Mouse (Mus musculus): ENCODE data around the gene Rnase12. TPM values are rescaled to one million over a fixed set of nuclear protein-coding genes. Genes with fewer than 3 reads are reported as not detected.
"Not testable (repeated sequence)": the region's sequence is repeated elsewhere in the genome, so short reads cannot be mapped to it uniquely, and the experiment has no call there.

Gene Rnase12
- polyA plus RNA-seq, 1 experiment from 2014 or later: not detected

DNA sequence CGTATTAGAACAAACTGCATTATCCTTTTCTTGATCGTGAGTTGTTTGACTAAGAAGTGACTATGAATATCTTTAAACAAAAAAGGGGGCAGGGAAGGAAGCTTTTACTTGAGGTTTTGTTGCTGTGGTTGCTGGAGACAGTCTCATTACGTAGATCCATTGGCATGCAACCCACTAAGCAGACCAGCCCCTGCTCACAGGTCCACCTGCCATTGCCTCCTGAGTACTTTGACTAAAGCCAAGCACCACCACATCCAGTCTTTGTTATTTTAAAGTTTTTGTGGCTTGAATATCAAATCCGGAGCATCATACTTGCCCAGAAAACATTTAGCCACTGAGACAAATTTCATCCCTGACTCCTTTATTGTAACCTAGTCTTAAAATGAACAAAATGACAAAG lies 21.2 kb downstream of the Rnase12 start:
- Histone ChIP-seq H3K27me3 (no peaks in the 10 kb centered on the region), H3K4me3 (no peak overlapping the region), H3K36me3 (no peaks in the 10 kb centered on the region), H3K4me1 (no peaks in the 10 kb centered on the region), H3K9me3 (no peaks in the 10 kb centered on the region), H3K27ac (replicated peaks) (no peak overlapping the region), H3K9ac (replicated peaks) (no peak overlapping the region), H3K4me2 (replicated peaks) (no peak overlapping the region)
- ATAC-seq (replicated peaks): no peak
- 85% methylated on average over 4 of the region's 4 CpGs for WGBS

DNA sequence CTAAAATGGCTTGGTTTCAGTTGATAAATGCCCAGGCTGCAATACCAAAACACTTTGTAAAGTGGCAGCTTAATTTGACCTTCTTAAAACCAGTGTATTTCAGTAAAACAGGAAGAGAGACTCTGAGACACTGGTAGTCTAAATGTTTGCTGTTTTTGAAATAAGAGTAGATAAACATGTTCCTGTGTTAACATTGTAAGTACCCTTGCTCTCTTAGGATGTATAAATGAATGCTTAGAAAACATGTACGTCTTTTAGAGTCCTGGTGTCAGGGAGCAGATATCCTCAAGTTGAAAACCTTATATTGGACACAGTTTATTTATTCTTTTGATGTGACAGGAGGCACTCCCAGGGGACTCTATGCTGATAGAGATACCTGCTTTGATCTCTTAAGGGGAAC lies 22.3 kb downstream of the Rnase12 start:
- no peaks in the 10 kb centered on the region for H3K4me1 ChIP-seq
- H3K27ac ChIP-seq (replicated peaks): no peak overlapping the region
- WGBS: 70% methylated on average over 1 of the region's 1 CpGs
- no peaks in the 10 kb centered on the region for H3K27me3 ChIP-seq
- no peaks in the 10 kb centered on the region for H3K9me3 ChIP-seq
- no peaks in the 10 kb centered on the region for H3K36me3 ChIP-seq
- H3K4me2 ChIP-seq (replicated peaks): no peak overlapping the region
- H3K9ac ChIP-seq (replicated peaks): no peak overlapping the region
- H3K4me3 ChIP-seq: no peak overlapping the region
- no peak for ATAC-seq (replicated peaks)

DNA sequence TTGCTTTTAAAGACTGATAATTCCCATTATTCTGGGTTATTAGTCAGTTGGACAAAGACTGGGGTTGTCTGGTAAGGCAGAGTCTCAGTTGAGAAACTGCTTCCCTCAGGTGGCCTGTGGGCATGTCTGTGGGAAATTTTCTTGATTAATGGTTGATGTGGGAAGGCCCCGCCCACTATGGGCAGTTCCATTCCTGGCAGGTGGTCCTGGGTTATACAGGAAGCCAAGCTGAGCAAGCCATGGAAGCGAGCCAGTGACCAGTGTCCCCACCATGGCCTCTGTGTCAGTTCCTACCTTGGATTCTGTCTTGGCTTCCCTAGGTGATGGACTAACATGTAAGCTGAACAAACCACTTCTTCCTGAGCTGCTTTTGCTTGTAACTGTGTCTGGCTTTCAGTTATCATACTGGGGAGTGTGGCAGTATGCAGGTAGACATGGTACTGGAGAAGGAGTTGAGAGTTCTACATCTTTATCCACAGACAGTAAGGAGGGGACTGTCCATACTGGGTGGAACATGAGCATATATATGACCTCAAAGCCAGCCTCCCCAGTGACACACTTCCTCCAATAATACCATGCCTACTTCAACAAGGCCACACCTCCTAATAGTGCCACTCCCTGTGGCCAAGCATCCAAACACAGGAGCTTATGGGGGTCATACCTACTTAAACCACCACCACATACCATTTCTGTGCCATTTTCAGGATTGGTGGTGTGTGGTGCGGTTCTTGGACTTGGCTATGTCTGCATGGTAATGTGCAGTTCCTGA lies 29.9 kb downstream of the Rnase12 start:
- ATAC-seq (replicated peaks): no peak
- 59% methylated on average over 3 of the region's 3 CpGs for WGBS
- Histone ChIP-seq H3K36me3 (no peaks in the 10 kb centered on the region), H3K9ac (replicated peaks) (no peak overlapping the region), H3K27me3 (no peaks in the 10 kb centered on the region), H3K4me3 (no peak overlapping the region), H3K4me2 (replicated peaks) (no peak overlapping the region), H3K4me1 (no peaks in the 10 kb centered on the region), H3K9me3 (no peaks in the 10 kb centered on the region), H3K27ac (replicated peaks) (no peak overlapping the region)

DNA sequence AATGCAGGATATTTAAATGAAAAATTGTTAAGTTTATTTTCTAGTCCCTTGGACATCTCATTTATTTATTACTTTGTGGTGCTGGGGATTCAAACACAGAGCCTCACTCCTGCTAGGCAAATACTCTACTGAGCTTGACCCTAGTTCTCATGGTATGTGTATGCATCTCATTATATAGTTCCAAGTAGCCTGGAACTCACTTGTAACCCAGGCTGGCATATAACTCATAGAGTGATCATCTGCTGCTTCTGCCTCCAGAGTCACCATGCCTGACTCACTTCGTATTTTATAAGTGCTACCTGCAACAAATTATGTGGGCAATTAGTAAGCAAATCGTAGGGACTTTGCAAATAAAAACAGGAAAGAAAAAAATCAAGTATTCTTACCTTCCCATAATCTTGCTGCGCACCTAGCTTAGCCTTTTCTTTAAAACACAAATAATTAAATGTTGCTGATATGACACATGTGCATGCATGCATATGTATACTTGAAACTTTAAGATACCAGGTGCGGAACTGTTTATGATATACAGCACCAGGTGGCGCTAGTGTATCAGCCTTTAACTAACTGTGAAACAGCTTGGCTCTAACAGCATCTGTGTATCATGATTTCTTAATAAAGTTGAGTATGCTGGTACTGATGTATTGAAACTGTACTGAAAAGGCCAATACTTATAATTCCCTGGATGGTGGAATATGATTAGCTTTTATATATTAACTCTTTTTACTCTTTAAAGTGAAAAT lies 30.9 kb downstream of the Rnase12 start:
- no peaks in the 10 kb centered on the region for H3K4me1 ChIP-seq
- no peak overlapping the region for H3K4me2 ChIP-seq (replicated peaks)
- 35% methylated on average over 5 of the region's 5 CpGs for WGBS
- no peak overlapping the region for H3K9ac ChIP-seq (replicated peaks)
- H3K36me3 ChIP-seq: no peaks in the 10 kb centered on the region
- H3K4me3 ChIP-seq: no peak overlapping the region
- H3K9me3 ChIP-seq: no peaks in the 10 kb centered on the region
- peak; percentile 69; the same call in 1 of the 2 replicates for ATAC-seq (replicated peaks)
- no peak overlapping the region for H3K27ac ChIP-seq (replicated peaks)
- no peaks in the 10 kb centered on the region for H3K27me3 ChIP-seq

DNA sequence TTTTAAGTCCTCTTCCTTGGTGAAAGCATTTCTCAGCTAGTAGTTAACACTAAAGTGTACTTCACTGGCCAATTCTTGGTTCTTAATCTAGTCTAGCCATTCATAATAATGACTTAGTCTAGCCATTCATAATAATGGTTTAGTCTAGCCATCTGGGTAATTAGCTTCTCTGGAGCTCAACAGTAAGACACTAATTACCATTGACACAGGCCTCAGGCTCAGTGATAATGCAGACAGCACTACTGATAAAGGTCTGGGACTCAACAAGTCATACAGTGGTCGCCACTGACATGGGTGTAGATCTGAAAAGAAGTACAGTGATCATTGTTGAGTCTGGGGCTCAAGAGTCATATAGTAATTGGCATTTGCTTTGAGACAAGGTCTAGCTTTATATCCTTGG lies 32.6 kb downstream of the Rnase12 start:
- 76% methylated on average over 1 of the region's 1 CpGs for WGBS
- ATAC-seq (replicated peaks): no peak
- Histone ChIP-seq H3K4me1 (no peaks in the 10 kb centered on the region), H3K4me3 (no peak overlapping the region), H3K9me3 (no peaks in the 10 kb centered on the region), H3K27me3 (no peaks in the 10 kb centered on the region), H3K4me2 (replicated peaks) (no peak overlapping the region), H3K9ac (replicated peaks) (no peak overlapping the region), H3K27ac (replicated peaks) (no peak overlapping the region), H3K36me3 (no peaks in the 10 kb centered on the region)

DNA sequence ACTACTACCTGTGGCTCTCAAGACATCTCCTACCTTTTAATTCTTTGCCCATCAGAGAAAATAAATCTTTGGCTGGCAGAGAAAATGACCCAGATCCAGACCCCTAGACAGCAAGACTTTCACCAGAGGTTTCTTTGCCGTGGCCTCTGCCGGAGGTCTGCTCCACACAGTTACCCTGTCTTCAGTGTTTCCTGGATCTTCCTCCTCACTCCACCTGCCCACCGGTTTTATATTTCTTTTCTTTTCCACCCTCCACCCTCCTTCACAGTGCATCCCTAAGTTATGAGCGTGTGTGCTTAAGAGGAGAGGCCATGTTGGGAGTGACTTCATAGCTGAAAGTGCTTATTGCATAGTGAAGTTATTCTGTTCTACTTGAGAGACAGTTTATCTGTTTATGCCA lies 34.0 kb downstream of the Rnase12 start:
- Histone ChIP-seq H3K27me3 (no peaks in the 10 kb centered on the region), H3K9me3 (no peaks in the 10 kb centered on the region), H3K4me2 (replicated peaks) (no peak overlapping the region), H3K36me3 (no peaks in the 10 kb centered on the region), H3K9ac (replicated peaks) (no peak overlapping the region), H3K4me3 (no peak overlapping the region), H3K27ac (replicated peaks) (no peak overlapping the region), H3K4me1 (no peaks in the 10 kb centered on the region)
- ATAC-seq (replicated peaks): no peak
- WGBS: 82% methylated on average over 4 of the region's 4 CpGs

DNA sequence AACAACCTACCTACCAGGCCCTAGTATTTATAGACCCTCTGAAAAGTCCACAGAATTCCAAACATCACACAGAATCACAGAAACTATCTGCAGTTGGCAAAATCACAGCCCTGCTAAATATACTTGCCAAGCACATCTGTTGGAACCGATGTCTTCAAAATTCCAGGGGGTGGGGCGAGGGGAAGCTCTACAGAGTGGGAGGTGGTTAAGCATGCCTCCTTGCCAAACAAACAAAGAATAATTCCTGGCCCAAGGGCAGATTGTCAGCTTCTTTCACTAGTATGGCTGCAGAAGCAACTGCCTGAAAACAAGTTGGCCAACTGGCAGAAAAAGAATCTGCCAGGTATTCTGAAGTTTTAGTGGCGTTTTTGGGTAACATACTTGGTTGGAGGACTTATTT lies 40.2 kb downstream of the Rnase12 start:
- ATAC-seq (replicated peaks): no peak
- Histone ChIP-seq H3K4me3 (no peak overlapping the region), H3K9ac (replicated peaks) (no peak overlapping the region), H3K27ac (replicated peaks) (no peak overlapping the region), H3K27me3 (no peaks in the 10 kb centered on the region), H3K4me1 (no peaks in the 10 kb centered on the region), H3K36me3 (no peaks in the 10 kb centered on the region), H3K9me3 (no peaks in the 10 kb centered on the region), H3K4me2 (replicated peaks) (no peak overlapping the region)
- WGBS: 77% methylated on average over 3 of the region's 3 CpGs

DNA sequence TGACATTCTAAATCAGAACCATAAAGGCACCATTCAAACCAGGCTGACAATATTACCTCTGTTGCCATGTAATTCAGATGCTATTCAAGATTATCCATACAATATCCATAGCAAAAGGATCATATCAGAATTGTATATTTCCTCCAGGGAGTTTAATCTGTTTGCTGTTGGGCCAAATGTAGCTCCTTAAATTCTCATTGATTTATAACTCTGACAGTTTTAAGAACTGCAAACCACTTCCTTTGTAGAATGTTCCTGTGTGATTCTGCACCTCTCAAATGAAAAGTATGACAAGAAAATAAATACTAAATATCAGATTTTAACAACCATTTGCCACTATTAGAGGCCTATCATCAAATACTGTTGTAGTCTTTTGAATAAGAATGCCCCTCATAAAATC lies 41.7 kb downstream of the Rnase12 start:
- no peak overlapping the region for H3K27ac ChIP-seq (replicated peaks)
- no peak overlapping the region for H3K4me2 ChIP-seq (replicated peaks)
- no peak overlapping the region for H3K9ac ChIP-seq (replicated peaks)
- no peaks in the 10 kb centered on the region for H3K36me3 ChIP-seq
- ATAC-seq (replicated peaks): no peak
- H3K9me3 ChIP-seq: no peaks in the 10 kb centered on the region
- no peak overlapping the region for H3K4me3 ChIP-seq
- H3K4me1 ChIP-seq: no peaks in the 10 kb centered on the region
- H3K27me3 ChIP-seq: no peaks in the 10 kb centered on the region

DNA sequence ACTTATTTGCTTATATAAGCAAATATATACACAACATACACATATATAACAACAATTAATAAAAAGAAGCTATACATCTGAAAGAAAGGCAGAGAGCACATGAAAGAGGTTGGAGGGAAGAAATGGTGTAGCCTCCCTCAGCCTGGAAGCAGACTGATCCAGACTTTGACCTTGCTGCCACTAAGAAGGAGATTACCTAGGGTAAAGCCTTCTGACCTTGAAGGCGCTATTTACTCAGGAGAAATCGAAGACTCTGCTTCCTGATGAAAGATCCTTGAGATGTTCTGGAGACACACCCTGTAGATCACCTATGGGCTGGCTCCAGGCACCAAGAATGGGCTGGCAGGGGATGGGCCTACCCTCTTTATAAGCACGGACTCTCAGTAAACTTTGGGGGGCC lies 42.7 kb downstream of the Rnase12 start:
- H3K36me3 ChIP-seq; H3K27ac ChIP-seq (replicated peaks); H3K4me2 ChIP-seq (replicated peaks); H3K9me3 ChIP-seq; H3K9ac ChIP-seq (replicated peaks); H3K4me3 ChIP-seq; H3K4me1 ChIP-seq; H3K27me3 ChIP-seq; ATAC-seq (replicated peaks): not testable (repeated sequence)
- WGBS: 89% methylated on average over 3 of the region's 3 CpGs

DNA sequence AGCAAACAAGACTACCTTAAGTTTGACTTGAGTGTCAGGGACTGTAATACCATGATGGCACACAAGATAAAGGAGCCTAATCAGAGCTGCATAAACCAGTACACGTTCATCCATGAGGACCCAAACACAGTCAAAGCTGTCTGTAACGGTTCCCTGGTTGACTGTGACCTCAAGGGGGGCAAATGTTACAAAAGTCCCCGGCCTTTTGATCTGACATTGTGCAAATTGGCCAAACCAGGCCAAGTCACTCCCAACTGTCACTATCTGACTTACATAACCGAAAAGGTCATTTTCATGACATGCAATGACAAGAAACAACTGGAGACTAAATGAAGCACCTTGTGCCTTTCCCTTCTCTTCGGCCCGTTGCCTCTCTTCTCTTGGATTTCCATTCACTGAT lies 47.9 kb downstream of the Rnase12 start:
- H3K27me3 ChIP-seq: no peaks in the 10 kb centered on the region
- H3K4me3 ChIP-seq: no peak overlapping the region
- no peaks in the 10 kb centered on the region for H3K9me3 ChIP-seq
- H3K4me2 ChIP-seq (replicated peaks): no peak overlapping the region
- WGBS: 82% methylated on average over 6 of the region's 6 CpGs
- H3K36me3 ChIP-seq: no peaks in the 10 kb centered on the region
- H3K9ac ChIP-seq (replicated peaks): no peak overlapping the region
- no peak overlapping the region for H3K27ac ChIP-seq (replicated peaks)
- ATAC-seq (replicated peaks): no peak
- H3K4me1 ChIP-seq: no peaks in the 10 kb centered on the region

DNA sequence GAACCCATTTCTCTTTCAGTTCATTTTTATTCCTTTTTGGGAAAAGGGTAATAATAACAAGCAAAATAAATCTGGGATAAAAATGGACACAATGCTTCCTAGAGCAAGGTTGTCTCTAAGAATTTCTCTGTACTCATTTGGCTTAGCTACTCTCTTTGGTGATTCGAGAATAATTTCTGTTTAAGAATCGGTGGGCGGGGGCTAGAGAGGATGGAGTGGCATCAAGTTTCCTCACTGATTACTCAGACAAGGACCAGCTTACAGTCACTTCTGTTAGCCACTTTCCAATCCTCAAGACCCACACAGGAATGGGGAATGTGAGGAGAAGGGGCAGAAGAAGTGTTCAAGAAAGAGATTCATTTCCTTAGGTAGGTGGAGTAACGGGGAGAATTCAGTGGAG lies 48.7 kb downstream of the Rnase12 start:
- H3K9ac ChIP-seq (replicated peaks): no peak overlapping the region
- ATAC-seq (replicated peaks): no peak
- no peaks in the 10 kb centered on the region for H3K36me3 ChIP-seq
- H3K9me3 ChIP-seq: no peaks in the 10 kb centered on the region
- no peak overlapping the region for H3K4me2 ChIP-seq (replicated peaks)
- WGBS: 90% methylated on average over 4 of the region's 4 CpGs
- no peaks in the 10 kb centered on the region for H3K27me3 ChIP-seq
- no peaks in the 10 kb centered on the region for H3K4me1 ChIP-seq
- H3K27ac ChIP-seq (replicated peaks): no peak overlapping the region
- H3K4me3 ChIP-seq: no peak overlapping the region

DNA sequence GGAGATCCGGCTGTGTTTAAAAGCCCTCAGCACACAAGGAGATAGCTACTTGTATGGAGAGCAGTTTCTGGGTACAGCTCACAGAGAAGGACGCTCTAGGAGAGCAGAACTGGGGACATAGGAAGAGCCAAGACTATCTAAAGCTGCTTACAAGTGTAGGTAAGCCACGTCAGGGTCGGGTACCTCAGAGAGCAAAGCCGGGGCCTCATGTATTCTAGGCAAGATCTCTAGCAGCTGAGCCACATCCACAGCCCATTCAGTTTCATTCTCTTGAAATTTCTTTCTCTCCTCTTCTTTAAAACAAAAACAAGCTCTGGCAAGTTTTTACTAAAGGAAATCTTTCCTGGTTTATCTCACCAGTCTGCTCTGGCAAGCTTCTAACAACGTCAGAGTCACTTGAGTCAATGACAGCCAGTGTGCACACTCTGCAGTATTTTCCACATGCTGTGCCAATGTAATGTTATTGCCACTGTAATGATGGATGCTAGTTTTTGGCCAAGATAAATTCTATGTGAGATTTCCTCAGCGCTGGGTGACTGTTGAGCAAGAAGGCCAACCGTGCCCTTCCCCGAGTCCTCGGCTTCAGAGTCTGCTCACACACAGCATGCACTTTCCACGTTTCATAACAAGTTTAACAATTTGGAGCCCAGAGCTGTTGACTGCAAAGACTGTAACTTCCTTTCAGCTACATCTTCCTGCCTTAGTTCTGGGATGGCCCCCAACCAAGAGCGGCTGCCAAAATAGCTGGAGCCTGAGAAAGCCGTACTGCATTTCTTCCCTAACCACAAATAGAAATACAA lies 49.3 kb downstream of the Rnase12 start:
- Histone ChIP-seq H3K4me2 (replicated peaks) (no peak overlapping the region), H3K4me3 (no peak overlapping the region), H3K9ac (replicated peaks) (no peak overlapping the region), H3K27ac (replicated peaks) (no peak overlapping the region), H3K36me3 (no peaks in the 10 kb centered on the region), H3K9me3 (no peaks in the 10 kb centered on the region), H3K27me3 (no peaks in the 10 kb centered on the region), H3K4me1 (no peaks in the 10 kb centered on the region)
- 77% methylated on average over 13 of the region's 13 CpGs for WGBS
- no peak; the same call in 1 of the 2 replicates for ATAC-seq (replicated peaks)

All from forebrain, embryonic 15.5 days (tissue).